Mouse (Mus musculus) cortical plate, adult 2 months (tissue): ENCODE data around the gene Nfib. TPM values are rescaled to one million over a fixed set of nuclear protein-coding genes. Genes with fewer than 3 reads are reported as not detected.
A peak's percentile ranks its signal among the peaks of the same experiment; 100 is the strongest.

Experiments used
- H3K27ac ChIP-seq: fragments of 200-500 bp; 2 replicates; pipeline ENCODE4 v1.5.1; 2012; ENCODE audit warnings: low read length, control low read depth, inconsistent platforms; ENCODE audit not compliant: insufficient read depth
- H3K4me1 ChIP-seq: fragments of 200-500 bp; 2 replicates; pipeline ENCODE4 v1.6.1; 2011; ENCODE audit warnings: low read length; ENCODE audit not compliant: control insufficient read depth, insufficient read depth
- H3K4me3 ChIP-seq: fragments of 200-500 bp; 2 replicates; pipeline ENCODE4 v1.5.1; 2011; ENCODE audit warnings: mild to moderate bottlenecking, low read length, control low read depth; ENCODE audit not compliant: insufficient read depth
- CTCF ChIP-seq: fragments of 200-500 bp; IDR thresholded peaks from 2 replicates; pipeline ENCODE4 v1.5.1; 2011; ENCODE audit warnings: mild to moderate bottlenecking, control low read depth, low read length; ENCODE audit not compliant: insufficient read depth; ENCODE audit errors: extremely low read depth
- POLR2A ChIP-seq: fragments of 200-500 bp; IDR thresholded peaks from 2 replicates; pipeline ENCODE4 v1.6.1; 2011; ENCODE audit warnings: mild to moderate bottlenecking, low read length, control low read depth; ENCODE audit not compliant: insufficient read depth; ENCODE audit errors: extremely low read depth
- polyA plus RNA-seq: library from polyadenylated mRNA; depleted of rRNA; stranded (reverse); fragments of >200 nt; gene quantifications from 2 replicates; pipeline ENCODE4 v1.2.3, GENCODE M21; 2012

Gene Nfib
- polyA plus RNA-seq, 1 experiment, result 31.8 TPM

DNA sequence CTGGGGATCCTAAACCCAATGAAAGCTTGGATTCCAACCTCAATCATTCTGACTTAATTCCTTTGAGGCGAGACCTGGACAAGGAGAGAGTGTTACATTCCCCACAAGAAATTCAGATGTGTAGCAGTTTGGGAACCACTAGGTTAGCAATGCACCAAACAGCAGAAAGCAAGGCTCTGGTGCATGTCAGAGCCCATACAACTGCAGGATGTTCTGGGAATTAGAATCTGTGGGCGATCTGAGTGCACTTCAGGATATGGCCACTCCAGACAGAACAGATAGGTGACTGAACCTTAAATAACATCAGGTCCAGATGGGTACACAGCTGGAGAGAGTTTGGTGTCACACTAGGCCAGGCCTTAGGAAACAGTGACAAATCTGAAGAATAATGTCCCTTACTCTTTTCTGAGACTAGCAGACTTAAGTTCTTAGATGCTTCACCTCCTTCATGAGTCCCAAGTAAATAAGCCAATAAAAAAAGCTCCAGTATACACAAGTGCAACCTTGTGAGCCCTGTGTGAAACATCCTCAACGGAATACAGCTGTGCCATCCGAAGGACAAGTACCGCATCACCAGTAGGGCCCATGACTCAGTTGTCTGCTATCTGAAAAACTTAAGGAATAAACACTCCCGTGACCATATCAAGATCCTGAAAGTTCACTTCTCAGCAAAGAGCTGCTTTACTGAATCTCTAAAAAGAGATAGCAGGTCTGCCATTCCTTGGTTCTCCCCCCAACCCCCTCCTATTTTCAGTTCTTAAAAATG, 336.4 kb downstream of the Nfib start:
- peaks cover 3% of the 10 kb centered on the region; the same call in 1 of the 2 replicates for H3K4me1 ChIP-seq
- H3K27ac ChIP-seq, result no peak overlapping the region
- TF ChIP-seq CTCF (no peak), POLR2A (no peak)
- no peak overlapping the region for H3K4me3 ChIP-seq

DNA sequence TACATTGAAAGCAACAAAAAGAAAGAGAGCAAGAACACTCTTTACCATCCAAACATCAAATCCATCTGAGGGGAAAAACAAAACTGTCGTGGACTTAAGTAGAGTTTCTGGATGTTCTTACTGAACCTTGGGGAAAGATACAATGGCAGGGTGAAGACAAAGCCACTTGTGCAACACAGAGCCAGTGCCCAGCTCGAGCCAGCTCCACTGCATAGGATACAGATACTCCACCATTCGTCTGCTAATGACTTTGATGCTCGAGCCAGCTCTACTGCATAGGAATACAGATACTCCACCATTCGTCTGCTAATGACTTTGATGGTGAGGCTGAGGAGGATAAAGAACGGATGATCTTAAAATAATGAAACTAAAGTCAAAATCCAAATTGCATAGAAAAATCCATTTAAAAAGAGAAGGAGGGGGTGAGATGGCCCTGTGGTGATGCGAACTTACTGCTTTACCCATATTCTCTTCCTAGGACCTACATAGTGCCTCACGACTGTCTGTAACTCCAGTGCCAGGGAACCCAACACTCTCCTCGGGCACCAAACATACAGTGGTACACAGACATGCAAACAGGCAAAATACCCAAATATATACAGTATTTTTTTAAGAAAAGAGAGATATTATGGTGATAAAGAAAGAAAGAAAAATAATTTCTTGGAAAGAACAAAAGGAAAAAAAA, 337.3 kb downstream of the Nfib start:
- TF ChIP-seq POLR2A, result no peak
- no peak for TF ChIP-seq CTCF
- Histone ChIP-seq H3K4me3 (no peak overlapping the region), H3K4me1 (peaks cover 4% of the 10 kb centered on the region), H3K27ac (no peak overlapping the region)

DNA sequence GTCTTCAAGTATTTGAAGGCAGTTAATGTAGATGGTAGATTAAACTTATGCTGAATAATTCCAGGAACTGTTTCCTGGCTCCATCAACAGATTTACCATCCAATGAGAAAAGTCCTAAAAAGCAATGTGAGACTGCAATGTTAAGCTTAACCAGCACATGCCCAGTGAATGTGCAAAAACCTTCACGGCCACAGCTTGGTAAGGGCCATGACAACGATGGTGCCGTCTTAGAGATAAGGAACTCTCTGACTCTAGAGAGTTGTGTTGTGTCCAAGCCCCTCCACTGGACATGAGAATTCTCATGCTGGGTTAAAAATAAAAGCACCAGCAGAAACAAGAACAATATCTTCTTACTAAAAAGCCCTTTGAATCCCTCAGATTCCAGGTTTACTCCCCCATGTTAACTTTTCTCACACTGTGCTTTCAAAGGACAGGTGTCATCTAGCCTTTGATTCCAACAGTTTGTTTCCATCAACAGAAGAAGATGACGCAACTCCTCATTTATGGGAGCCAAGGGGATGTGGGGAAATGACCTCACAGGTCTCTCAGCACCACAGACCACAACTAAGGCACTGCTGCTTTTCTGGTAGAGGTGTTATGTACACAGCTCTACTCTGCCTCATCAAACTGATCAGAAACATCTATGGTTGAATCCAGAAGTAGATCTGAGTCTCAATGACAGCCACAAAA, 340.7 kb downstream of the Nfib start:
- Histone ChIP-seq H3K27ac (peak overlapping the region; percentile 67; the same call in 1 of the 2 replicates), H3K4me3 (no peak overlapping the region), H3K4me1 (peaks cover 11% of the 10 kb centered on the region)
- TF ChIP-seq CTCF, result no peak
- TF ChIP-seq POLR2A, result no peak

DNA sequence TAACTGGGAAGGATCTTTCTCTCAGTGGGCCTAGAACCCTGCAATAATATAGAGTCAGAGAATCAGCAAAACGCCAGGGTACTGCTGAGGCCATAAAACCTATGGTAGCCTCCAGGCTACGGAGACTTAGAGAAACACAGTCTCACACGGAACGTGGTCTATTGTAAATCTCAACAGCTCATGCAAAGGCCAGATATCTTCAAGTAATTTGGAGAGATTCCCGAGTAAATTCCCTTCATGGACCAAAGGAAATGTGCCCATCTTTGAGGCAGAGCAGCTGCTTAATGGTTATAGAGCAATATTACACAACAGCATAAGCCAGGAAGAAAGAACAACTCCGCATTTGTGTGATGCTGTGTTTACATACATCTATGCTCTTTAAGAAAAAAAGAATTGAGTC, 341.6 kb downstream of the Nfib start:
- Histone ChIP-seq H3K27ac (no peak overlapping the region), H3K4me3 (no peak overlapping the region), H3K4me1 (peaks cover 11% of the 10 kb centered on the region)
- no peak for TF ChIP-seq POLR2A
- no peak for TF ChIP-seq CTCF

DNA sequence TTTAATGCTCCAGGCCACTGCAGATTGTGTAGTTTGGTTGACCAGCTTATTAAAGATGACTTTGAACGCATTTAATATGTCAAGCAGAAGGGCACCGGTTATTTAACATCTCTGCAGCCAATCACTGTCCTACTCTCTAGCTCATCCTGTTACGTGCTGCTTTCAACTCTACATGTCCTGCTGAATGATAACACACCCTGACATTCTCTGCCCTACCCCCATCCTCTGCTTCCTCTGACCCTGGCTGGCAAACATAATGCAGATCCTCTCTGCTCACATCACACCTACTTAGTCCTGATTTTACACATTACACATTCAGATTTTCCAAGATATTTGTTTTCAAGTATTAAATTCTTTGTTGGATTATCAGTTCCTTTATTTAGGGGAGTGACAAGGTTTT, 343.3 kb downstream of the Nfib start:
- no peak for TF ChIP-seq POLR2A
- no peak for TF ChIP-seq CTCF
- Histone ChIP-seq H3K27ac (no peak overlapping the region), H3K4me1 (peaks cover 11% of the 10 kb centered on the region), H3K4me3 (no peak overlapping the region)

DNA sequence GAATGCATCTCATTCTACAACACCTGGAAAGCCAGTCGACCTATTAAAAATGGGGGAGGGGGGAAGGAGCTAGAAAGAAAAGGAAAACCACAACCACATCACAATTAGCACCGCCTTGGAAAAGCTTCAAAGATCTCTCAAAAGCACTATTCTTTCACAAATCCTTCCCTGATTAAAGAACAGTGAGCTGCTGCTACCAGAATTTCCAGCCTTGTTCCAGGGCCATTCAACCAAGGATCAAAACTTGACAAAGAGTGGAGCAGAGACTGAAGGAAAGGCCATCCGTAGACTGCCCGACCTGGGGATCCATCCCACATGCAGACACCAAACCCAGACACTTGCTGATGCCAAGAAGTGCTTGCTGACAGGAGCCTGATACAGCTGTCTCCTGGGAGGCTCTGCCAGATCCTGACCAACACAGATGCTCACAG, 345.5 kb downstream of the Nfib start:
- TF ChIP-seq POLR2A (no peak), CTCF (no peak)
- no peak overlapping the region for H3K4me3 ChIP-seq
- H3K27ac ChIP-seq, result peak overlapping the region; percentile 8; the same call in 1 of the 2 replicates
- peaks cover 11% of the 10 kb centered on the region for H3K4me1 ChIP-seq

DNA sequence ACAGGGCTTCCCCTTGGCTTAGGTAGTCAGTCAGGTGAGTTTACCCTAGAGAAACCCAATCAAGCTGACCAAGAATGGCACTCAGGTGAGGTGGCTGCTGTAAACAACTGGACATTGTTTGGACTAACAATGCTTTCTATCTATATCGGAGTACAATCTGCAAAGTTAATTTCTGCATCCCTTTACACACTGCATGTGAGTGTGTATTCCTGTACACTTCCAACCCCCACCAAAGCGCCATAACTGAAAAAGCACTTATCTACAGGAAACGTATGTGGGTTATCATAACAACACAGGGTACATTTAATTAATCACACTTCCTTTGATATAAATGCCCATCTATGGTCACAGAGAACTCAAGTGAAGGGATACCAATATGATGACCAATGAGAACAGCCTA, 346.4 kb downstream of the Nfib start:
- peaks cover 9% of the 10 kb centered on the region for H3K4me1 ChIP-seq
- H3K27ac ChIP-seq, result no peak overlapping the region
- no peak overlapping the region for H3K4me3 ChIP-seq
- TF ChIP-seq CTCF (no peak), POLR2A (no peak)

DNA sequence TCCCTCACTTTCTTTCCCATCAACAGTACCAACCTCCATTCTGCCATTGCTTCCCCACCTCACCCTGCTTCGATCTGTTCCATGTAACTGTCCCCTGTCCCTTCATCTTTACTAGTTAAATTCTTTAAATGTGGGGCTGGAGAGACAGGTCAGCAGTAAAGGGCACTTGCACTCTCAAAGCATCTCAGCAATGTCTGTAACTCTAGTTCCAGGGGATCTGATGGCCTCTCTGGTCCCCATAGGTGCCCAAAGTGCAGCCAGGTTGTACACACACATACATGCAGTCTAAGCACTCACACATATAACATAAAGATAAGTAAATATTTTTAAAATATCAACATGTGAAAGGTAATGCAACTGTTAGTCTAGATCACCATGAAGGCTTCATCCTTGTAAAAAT, 356.5 kb downstream of the Nfib start:
- Histone ChIP-seq H3K27ac (no peak overlapping the region), H3K4me1 (no peaks in the 10 kb centered on the region), H3K4me3 (no peak overlapping the region)
- TF ChIP-seq POLR2A, result no peak
- no peak for TF ChIP-seq CTCF

DNA sequence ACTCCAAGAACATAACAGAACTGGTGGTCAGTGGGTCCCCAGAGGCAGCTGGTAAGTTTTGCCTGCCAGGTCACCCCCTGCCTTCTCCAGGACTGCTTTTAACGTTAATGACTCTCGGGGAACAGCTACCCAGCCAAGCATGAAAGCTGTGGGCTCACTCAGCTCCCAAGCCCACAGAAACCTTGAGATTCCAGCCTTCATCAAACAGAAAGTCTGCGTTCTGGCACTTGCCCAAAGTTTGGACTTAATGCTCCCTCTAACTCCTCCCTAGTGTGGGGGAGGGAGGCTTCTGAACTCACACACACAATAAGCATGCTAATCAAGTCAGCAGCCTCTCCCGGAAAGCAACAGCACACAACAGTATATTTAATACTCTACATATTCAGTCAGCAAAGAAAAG, 360.8 kb downstream of the Nfib start:
- no peaks in the 10 kb centered on the region for H3K4me1 ChIP-seq
- H3K27ac ChIP-seq, result no peak overlapping the region
- no peak overlapping the region for H3K4me3 ChIP-seq
- TF ChIP-seq CTCF (no peak), POLR2A (no peak)
